Mouse (Mus musculus) fibroblast of lung, adult 2 months (primary cell): ENCODE data around the gene Odf4.
"Not testable (repeated sequence)": the region's sequence is repeated elsewhere in the genome, so short reads cannot be mapped to it uniquely, and the experiment has no call there.

ENCODE experiments used
- DNase-seq: peaks from one replicate; pipeline ENCODE4 v3.0.0-alpha.2; 2011; ENCODE audit warnings: low read depth

Gene Odf4

DNA sequence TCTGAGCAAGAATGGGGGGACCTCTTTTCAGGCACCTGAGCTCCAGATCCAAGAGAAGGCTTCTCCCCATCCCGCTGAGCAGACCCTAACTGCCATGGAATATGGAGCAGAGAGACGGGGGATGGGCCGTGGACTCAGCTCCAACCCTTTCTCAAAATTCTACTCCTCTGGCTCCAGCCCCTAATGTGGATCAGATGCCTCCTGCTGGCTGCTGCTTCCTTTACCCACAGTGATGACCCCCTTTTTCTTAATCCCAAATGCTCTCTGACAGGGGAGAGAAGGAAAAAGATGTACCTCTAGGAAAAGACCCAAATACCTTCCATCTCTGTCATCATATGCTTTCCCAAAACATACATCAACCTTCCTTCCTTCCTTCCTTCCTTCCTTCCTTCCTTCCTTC, at the start of gene Odf4:
Gene Odf4, minus strand, starts transcription at position 101 of the 400 bp plus-strand sequence.
- DNase-seq, result no peak

DNA sequence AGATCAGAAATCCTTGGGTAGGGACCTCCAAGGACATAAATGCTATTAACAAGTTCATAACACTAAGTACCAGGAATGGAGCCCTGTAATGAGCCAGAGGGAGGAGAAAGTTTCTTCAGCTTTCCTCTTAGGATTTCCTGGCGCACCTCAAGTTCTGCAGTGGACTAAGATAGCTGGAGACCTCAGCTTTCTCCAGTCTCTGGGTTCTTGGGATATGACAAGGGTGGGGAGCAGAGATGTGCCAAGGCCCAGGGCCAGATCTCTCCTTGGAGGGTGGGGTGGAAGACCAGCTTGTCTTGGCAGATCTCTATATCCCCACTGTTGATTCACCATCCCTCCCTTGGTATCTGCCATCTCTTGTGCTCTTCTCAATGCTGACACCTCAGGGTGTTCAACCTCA, 48.7 kb upstream of the Odf4 start:
- no peak for DNase-seq

DNA sequence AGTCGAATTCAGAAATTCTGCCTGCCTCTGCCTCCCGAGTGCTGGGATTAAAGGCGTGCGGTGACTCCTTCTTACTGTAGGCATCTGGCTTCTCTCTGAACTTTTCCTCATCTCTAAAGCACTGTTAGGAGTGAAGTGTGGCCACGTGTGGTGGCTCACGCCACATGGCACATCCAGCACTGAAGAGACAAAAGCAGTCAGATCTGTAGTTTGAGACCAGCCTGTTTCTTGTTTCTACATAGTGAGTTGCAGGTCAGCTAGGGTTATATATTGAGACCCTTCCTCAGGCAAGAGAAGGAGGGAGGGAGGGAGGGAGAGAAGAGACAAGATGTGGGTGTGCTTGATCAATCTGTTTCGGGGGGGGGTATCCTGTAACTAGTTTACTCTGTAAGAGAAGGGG, 48.2 kb upstream of the Odf4 start, which contains the start of gene Rangrf:
Gene Rangrf, minus strand, starts transcription at position 101 of the 400 bp plus-strand sequence.
- no peak for DNase-seq

DNA sequence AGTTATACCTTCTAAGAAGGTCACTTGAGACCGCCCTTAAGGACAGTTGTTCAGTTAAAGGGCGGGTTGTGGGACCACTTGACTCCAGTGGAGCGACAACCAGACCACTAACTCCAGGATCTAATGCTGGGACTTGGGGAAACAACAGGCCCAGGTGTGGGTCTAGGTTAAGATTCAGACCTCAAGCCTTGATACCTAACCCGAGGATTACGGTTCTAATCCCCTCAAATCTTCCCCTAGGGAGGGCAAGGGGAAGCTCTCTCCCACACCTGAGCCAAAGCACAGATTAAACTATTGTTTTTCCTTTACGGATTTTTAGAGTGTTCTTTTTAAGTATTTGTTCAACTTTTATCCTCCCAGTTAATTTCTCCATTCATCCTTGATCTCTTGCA, 47.2 kb upstream of the Odf4 start:
- DNase-seq, result no peak

DNA sequence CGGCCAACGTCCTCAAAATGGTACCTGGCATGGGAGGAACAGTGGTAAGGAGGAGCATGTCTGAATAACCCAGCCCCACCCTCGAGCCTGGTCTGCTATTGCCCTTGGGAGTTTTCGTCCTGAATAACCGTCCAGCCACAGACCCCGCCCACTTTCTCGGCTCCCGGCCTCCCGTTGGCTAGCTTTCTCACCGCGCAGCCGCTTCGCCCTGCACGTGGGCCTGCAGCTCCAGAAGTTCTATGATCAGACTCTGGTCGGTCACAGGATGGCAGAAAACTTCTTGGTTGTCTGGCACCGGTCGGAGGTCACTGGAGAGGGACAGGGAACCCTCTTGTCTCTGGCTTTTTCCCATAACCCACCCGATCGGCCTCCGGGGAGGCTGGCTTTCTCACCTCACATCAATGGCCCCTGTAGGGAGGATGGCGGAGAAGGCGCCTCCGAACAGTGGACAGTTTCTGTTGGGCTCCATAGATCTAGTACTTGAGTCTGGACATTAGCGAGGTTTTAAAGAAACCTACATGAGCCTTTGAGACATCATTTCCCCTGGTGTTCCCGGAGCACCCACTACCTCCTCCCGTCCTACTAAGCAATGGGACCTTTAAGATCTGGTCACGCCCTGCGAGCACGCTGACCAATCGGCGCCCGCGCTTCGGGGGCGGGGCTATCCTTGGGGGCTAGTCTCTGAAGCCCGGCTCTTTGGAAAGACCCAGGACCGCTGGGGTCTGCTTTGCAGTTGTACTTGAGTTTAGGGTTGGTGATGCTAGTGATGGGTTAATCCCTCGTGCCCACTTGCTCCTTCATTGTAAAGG, 46.6 kb upstream of the Odf4 start:
- DNase-seq, result peak; percentile 44

DNA sequence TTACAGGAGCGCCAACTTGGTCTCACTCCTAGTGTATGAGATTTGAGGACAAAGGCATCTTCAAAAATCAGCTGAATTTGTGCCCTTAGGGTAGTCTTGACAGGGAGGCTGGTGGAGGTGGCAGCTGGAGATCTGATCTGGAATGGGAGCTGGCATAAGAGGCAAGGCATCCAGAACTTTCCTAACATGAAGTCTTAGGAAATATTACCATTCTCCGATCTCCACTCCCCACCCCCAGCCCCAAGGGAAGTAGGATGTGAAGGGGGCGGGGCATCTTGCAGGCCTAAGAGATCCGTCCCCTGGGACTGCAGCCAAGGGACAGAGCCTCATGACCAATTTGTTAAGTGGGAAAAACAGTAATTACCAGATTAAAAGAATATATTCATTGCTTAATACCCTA, 43.4 kb upstream of the Odf4 start:
- no peak for DNase-seq

DNA sequence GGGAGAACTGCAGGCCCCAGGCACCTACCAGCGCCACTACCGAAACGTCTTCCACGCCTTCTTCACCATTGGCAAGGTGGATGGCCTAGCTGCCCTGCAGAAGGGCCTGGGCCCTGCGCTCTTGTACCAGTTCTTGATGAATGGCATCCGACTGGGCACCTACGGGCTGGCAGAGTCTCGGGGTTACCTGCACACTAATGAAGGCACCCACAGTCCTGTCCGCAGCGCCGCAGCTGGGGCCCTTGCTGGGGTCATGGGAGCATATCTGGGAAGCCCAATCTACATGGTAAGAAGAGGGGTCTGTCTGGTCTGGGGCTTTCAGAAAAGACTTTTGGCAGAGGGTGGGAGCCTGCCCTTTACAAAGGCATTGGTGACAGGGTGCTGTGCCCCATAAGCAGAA, 41.9 kb upstream of the Odf4 start:
- no peak for DNase-seq

DNA sequence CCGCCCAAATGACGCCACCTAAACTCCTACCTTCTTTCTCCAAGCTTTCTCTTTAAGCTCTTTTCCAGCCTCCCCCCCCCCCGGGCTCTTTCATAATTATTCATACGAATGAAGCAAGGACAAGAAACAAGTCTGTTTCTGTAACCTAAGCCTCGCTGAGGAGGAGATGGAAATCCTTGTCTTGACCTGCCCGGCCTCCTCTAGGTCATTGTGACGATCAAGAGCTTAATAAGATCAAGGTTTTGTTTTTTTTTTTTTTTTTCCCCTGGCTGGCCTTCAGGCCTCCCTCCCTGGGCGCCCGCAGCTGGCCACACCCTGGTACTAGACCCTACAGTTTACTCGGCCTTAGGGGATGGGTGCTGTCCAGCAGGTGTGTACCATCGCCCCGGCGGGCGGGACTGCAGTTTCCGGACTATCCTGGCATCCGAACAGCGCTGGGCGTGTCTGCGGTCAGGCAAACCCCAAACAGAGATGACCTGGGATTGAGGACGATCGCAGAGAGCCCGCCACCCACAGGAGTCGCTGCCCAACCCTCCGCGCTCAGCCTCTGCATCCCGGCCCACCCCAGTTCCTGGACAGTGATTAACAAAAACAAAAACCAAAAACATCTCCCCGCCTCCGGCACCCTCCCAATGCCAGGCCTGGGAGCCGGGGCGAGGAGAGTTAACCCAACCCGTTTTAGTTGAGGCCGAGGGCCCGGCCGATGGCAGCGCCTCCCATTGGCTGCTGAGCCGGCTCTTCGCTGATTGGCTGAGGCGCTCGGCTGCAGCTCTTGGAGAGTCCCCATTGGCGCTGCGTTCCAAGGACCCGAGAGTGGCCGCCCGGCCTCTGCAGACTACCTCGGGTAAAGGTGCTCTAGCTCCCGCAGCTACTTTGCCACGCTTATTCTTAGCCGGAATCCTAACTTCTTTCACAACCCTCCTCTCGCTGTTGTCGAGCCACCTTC, 40.7 kb upstream of the Odf4 start, which contains the start of gene Slc25a35:
Gene Slc25a35, plus strand, starts transcription at position 795 of the 946 bp plus-strand sequence.
- DNase-seq, result peak; percentile 77

DNA sequence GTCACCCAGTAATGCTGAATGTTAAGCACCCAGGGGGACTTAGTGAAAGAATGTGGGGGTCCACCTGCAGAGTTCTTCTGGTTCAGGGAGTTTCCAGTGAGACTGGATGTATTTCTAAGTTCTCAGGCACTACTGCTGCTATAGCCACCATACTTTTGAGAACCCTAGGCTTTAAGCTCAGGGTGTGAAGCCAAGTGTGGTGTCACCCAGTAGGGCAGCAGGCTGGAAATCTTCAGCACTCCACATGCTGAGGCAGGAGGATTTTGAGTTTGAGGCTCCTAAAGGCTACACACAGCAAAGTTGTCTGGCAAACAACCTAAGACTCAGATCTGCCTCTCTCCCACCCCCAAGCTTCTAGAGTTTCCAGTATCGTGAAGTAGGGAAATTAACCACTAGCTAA, 39.7 kb upstream of the Odf4 start:
- DNase-seq, result no peak

DNA sequence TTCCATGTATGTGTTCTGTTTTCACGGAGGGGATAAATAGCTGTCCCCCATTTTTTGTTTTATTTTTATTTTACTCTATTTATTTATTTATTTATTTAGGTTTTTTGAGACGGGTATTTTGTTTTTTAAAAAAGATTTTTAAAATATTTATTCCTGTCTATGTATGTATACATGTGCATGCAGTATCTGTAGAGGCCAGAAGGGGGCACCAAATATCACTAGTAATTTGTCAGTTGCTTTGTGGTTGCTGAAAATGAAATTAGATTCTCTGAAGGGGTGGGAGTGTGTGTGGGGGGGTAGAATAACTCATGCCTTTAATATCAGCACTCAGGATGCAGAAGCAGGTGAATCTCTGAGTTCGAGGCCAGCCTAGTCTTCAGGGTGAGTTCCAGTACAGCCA, 39.0 kb upstream of the Odf4 start:
- DNase-seq, result peak; percentile 16

DNA sequence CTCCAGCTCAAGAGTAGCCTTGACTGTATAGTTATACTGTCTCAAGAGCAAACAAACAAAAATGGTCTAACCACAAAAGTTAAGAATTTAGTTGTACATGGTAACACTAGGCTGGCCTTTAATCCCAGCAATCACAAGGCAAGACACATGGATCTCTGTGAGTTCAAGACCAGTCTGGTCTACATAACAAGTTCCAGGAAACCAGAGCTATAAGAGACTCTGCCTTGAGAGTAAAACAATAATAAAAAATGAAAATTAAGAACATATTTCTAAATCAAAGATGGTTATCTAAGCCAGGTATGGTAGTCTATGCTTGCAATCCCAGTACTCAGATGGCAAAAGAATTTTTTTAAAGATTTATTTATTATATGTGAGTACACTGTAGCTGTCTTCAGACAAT, 38.2 kb upstream of the Odf4 start:
- DNase-seq, result no peak

DNA sequence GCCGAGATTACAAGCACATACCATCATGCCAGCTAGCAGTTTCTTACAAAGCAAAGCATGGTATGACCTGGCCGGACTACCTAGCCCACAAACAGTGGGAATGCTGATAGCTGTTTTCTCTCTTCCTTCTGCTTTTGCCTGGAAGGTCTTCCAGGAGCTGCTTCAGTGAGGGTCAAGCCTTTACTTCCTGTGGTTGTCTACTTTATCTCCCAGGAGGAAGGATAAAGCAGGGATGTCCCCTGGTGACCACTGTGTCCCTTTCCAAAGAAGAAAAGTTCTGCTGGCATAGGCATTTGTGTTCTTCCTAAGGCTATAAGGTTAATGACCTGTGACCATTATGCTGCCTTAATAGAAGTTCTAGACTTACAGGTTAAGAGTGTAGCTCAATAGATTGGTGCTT, 36.5 kb upstream of the Odf4 start:
- DNase-seq, result no peak

DNA sequence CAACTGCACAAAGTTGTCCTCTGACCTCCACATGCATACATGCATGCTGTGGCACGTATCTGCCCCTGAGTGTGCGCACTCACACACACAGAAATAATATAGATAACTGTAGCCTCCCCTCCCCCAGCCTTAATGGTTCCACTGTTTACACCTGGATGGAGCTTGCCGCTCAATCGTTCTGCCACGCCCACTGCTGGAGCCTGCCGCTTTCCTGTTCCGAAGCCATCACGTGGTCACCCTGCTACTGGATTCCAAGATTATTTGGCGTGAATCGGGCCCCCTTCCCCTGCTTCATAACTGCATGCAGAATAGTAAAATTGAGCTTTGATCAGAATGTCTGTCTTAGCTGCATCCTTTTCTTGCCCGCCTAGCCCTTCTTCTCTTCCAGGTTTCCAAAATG, 35.3 kb upstream of the Odf4 start:
- not testable (repeated sequence) for DNase-seq

DNA sequence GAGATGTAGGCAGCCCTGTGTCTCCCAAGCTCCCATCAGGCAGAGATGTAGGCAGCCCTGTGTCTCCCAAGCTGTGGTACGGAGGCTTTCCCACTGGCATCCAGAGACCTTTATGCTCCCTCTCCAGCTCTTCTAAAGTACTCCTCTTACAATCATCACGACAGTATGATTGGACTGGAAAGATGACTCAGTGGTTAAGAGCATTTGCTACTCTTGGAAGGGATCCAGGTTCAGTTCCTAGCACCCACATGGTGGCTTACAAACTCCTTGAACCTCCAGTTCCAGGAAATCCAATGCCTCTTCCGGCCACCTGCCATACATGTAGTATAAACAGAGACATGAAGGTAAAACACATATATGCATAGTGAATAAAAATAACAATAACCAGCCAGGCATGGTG, 34.7 kb upstream of the Odf4 start:
- no peak for DNase-seq

DNA sequence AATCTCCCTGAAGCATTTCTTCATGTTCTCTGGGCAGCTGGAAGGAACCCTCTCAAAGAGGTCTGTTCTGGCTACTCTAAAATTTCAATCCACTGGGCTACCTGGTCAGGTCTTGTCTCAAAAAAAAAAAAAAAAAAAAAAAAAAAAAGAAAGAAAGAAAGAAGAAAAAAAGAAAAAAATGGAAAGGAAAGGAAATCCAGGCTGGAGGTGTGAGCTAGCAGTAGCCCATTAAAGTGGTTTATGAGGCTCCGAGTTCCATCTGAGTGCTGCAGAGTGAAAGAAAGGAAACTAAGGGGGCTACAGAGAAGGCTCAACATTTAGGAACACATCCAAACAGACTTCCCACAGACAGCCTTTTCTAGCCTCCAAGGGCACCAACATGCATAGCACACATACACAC, 31.1 kb upstream of the Odf4 start:
- no peak for DNase-seq

DNA sequence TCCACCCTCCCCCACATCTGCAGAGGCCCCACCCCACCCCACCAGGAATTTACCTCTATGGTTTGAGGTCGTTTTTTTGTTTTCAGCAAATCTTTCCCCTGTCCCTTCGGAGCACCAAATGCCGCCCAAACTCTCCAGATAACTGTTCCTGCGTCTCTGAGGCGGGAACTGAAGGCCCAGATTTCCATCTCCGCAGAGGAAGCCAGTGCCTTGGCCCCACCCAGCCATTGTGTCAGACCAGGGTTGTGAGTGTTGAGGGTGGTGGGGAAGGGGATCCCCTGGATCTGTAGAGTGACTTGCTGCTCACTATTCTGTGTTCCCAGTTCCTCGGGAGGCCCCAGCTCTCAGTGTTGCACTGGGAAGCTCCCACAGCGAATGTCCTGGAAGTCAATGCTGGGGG, 30.4 kb upstream of the Odf4 start, which contains the start of gene Arhgef15:
Gene Arhgef15, minus strand, starts transcription at position 173 of the 400 bp plus-strand sequence.
- DNase-seq, result no peak

DNA sequence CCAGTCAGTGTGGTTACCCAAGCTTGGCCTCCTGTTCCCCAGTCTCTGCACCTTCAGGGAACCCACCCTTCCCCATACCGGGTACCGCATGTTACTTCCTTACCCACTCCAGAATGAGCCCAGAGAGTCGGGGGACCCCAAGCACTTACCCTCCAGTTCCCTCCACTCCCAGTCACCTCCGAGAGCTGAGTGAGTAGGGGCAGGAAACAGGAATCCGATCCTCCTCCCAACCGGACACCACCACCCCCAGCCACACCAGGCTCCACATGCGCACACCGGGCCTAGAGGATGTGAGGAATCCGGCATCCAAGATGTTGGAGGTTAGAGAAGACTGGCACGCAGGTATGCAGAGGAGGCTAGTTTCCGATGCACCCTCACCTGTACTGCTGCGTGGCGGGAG, 29.8 kb upstream of the Odf4 start:
- DNase-seq, result no peak

DNA sequence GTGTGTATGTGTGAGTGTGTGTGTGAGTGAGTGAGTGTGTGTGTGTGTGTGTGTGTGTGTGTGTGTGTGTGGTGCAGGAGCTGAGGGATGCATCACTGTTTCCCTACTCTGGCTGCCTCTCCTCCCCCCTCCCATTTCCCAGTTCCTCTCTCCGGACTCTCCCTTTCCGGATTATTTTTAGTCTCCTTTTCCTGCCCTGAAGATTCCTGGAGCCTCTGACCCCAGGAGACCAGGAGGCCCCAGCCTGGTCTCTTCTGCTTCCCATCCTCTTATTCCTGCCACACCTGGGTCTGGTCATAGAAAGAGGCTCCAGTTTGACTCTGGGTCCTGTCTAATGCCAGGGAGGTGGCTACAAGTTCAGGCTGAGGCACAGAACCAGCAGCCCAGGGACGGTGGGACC, 29.2 kb upstream of the Odf4 start:
- no peak for DNase-seq

DNA sequence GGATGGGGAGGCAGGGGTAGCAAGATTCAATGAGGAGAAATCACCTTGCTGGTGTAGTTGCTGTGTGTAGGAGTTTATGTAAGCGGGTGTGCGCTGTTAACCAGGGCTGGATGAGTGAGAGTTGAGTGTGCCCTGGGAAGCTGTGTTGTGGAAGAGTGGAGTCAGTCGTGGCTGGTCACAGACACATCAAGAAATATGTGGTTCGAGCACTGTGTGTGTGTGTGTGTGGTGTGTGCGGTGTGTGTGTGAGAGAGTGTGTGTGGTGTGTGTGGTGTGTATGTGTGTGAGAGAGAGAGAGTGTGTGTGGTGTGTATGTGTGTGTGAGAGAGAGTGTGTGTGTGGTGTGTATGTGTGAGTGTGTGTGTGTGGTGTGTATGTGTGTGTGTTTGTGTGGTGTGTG, 28.6 kb upstream of the Odf4 start:
- no peak for DNase-seq

DNA sequence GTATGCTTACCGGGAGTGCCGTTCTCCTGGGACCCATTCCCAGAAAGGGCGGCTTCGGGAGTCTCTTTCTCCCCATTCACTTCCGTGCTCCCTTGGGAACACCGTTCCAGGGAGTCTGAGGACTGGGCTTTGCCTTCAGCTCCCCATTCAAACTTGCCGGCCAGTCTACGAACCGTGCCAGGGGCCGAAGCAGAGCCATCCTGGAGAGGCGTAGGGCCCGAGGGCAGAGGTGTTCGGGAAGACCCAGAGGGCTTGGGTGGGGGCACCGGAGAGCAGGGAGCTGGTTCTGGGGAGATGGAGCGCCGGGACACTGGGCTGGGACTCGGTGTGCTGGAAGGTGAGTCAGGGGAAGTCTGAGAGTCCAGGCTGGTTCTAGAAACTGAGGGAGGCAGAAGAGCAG, 27.5 kb upstream of the Odf4 start:
- no peak for DNase-seq

DNA sequence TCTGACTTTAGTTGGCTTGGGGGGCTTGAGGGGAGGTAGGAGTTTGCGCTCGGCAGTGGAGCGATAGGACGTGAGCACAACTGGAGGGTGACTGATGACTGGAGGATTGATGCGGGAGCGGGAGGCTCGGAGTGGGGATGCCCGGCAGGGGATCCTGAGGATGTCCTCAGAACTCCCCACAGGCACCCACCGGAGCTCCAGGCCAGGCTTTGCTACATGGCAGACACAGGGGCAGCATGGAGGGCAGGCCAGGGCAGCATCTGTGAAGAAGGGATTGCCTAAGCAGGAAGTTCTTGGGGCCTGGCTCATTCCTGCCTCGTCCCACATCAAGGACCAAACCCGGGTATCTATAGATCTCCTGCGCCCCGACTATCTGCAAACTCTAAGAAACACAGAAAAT, 27.0 kb upstream of the Odf4 start:
- no peak for DNase-seq

DNA sequence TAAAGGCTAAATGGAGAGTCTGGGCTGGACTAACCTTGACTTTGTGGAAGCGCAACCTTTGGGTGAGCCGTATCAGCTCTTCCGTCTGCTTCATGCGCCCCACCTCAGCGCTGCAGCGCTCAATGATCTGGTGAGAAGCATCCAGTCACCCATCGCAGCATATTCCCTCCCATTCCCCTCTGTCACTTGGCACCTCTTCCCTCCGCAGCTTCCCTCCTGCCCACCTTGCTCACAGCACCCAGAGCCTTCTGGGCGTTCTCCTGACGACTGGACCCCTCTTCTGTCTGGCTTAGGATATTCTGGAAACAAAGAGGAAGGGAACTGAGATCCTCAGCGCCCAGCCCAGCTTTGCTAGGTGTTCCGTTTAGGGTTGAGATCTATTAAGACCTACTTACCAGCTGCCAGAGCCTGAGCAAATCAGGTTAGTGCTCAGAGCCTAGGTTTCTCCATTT, 20.7 kb upstream of the Odf4 start:
- DNase-seq, result no peak
